Mouse (Mus musculus) stomach, embryonic 16.5 days (tissue): ENCODE data around the gene Pld4. TPM values are rescaled to one million over a fixed set of nuclear protein-coding genes. Genes with fewer than 3 reads are reported as not detected.

Source experiments
- ATAC-seq: fragments of 200-750 bp; cut with Nextera tagmentation; 2 replicates; pipeline ENCODE4 v1.8.0; 2017; ENCODE audit warnings: moderate number of reproducible peaks, moderate TSS enrichment; ENCODE audit not compliant: insufficient read depth, low FRiP score
- H3K27ac ChIP-seq: fragments of 300-500 bp; sonication (generic); 2 replicates; pipeline ENCODE4 v1.5.1; 2014; ENCODE audit warnings: low read length
- H3K27me3 ChIP-seq: fragments of 300-500 bp; sonication (generic); 2 replicates; pipeline ENCODE4 v1.6.1; 2014; ENCODE audit warnings: low read length, control low read depth, mixed read lengths; ENCODE audit not compliant: control insufficient read depth, insufficient read depth
- H3K36me3 ChIP-seq: fragments of 300-500 bp; sonication (generic); 2 replicates; pipeline ENCODE4 v1.6.1; 2014; ENCODE audit warnings: low read length; ENCODE audit not compliant: control insufficient read depth, insufficient read depth
- H3K4me1 ChIP-seq: fragments of 300-500 bp; sonication (generic); 2 replicates; pipeline ENCODE4 v1.6.1; 2014; ENCODE audit warnings: low read length, control low read depth, mixed read lengths; ENCODE audit not compliant: control insufficient read depth, insufficient read depth
- H3K4me2 ChIP-seq: fragments of 300-500 bp; sonication (generic); 2 replicates; pipeline ENCODE4 v1.6.1; 2014; ENCODE audit warnings: low read depth, low read length, mixed read lengths
- H3K4me3 ChIP-seq: fragments of 300-500 bp; sonication (generic); replicated peaks from 2 replicates; pipeline ENCODE4 v1.5.1; 2014; ENCODE audit warnings: mild to moderate bottlenecking, low read length
- H3K9ac ChIP-seq: fragments of 300-500 bp; sonication (generic); 2 replicates; pipeline ENCODE4 v1.6.1; 2014; ENCODE audit warnings: low read length
- H3K9me3 ChIP-seq: fragments of 300-500 bp; sonication (generic); replicated peaks from 2 replicates; pipeline ENCODE4 v1.6.1; 2016; ENCODE audit warnings: low read length, control low read depth; ENCODE audit not compliant: control insufficient read depth
- WGBS: fragments of 180-500 bp; shearing (Covaris S2); extraction: QIAGEN DNeasy Blood & Tissue Kit; methylation state at CpG from one replicate; pipeline ENCODE4 v1.1.7; 2014; 5-methylcytosine and 5-hydroxymethylcytosine counted together
- polyA plus RNA-seq: library from polyadenylated mRNA; unstranded; fragments of >200 nt; fragmentation: Nextera tagmentation; extraction: Ambion mirVana; gene quantifications from 2 replicates; pipeline ENCODE4 v1.2.1, GENCODE M21; 2015

Gene Pld4
- polyA plus RNA-seq, 1 experiment from 2014 or later, result 17.1 TPM

DNA sequence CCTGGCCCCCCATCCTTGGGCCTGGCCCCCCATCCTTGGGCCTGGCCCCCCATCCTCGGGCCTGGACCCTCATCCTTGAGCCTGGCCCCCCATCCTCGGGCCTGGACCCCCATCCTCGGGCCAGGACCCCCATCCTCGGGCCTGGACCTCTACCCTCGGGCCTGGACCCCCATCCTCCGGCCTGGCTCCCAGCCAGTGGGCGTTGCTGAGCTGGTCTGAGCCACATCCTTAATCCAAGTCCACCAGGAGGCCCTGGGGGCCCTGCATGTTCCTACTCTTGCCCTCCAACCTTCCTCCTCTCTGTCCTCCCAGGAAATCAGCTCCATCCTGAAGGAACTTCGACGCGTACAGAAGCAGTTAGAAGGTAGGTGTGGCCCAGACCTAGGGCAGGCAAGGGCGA lies 16.2 kb upstream of the Pld4 start:
- no peaks in the 10 kb centered on the region for H3K27me3 ChIP-seq
- WGBS, result 88% methylated on average over 11 of the region's 11 CpGs
- H3K4me1 ChIP-seq, result peaks cover 22% of the 10 kb centered on the region
- H3K36me3 ChIP-seq, result 0 out of 2 replicates have a peak, but pooled peaks cover 2% of the 10 kb centered on the region
- H3K4me3 ChIP-seq, result no peak overlapping the region
- H3K9me3 ChIP-seq, result no peaks in the 10 kb centered on the region
- H3K4me2 ChIP-seq, result no peak overlapping the region
- no peak overlapping the region for H3K27ac ChIP-seq
- H3K9ac ChIP-seq, result peak overlapping the region; percentile 47
- ATAC-seq, result no peak

GRCm38 (mm10) chr12:112744891-112745580 lies 15.4 kb upstream of the Pld4 start:
- Histone ChIP-seq H3K4me2 (no peak overlapping the region), H3K36me3 (no peaks in the 10 kb centered on the region), H3K27ac (no peak overlapping the region), H3K4me1 (peaks cover 22% of the 10 kb centered on the region), H3K27me3 (no peaks in the 10 kb centered on the region), H3K4me3 (no peak overlapping the region), H3K9ac (no peak overlapping the region; the same call in 1 of the 2 replicates), H3K9me3 (no peaks in the 10 kb centered on the region)
- WGBS, result 82% methylated on average over 10 of the region's 10 CpGs
- ATAC-seq, result no peak

GRCm38 (mm10) chr12:112745716-112746115 lies 14.7 kb upstream of the Pld4 start:
- no peak for ATAC-seq
- no peaks in the 10 kb centered on the region for H3K36me3 ChIP-seq
- WGBS, result 84% methylated on average over 9 of the region's 10 CpGs

DNA sequence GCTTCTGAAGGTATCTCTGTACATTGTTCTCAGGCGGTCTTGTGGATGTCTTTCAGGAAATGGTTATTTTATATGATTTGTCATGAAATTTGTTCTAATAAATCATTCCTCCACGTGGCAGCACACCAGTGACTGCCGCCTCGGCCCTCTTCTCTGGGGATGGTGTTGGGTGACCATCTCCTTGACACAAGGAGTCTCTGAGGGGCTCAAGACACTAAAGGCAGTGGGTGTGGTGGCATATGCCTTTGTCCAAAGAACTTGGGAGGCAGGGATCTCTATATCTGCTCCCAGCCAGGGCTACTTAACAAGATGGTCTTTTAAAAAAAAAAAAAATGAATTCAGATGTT lies 14.0 kb upstream of the Pld4 start:
- no peak overlapping the region for H3K4me2 ChIP-seq
- no peak overlapping the region for H3K27ac ChIP-seq
- no peaks in the 10 kb centered on the region for H3K27me3 ChIP-seq
- no peak overlapping the region for H3K4me3 ChIP-seq
- no peak overlapping the region for H3K9ac ChIP-seq
- H3K36me3 ChIP-seq, result no peaks in the 10 kb centered on the region
- 72% methylated on average over 4 of the region's 4 CpGs for WGBS
- no peaks in the 10 kb centered on the region for H3K9me3 ChIP-seq
- H3K4me1 ChIP-seq, result peaks cover 22% of the 10 kb centered on the region
- no peak for ATAC-seq

More at GRCm38 (mm10) chr12:112745716-112746115, 14.7 kb upstream of the Pld4 start:
- Histone ChIP-seq H3K9me3 (no peaks in the 10 kb centered on the region), H3K4me1 (peaks cover 22% of the 10 kb centered on the region), H3K9ac (no peak overlapping the region), H3K27ac (no peak overlapping the region), H3K27me3 (no peaks in the 10 kb centered on the region), H3K4me3 (no peak overlapping the region), H3K4me2 (no peak overlapping the region)

GRCm38 (mm10) chr12:112746808-112747605 lies 13.4 kb upstream of the Pld4 start:
- Histone ChIP-seq H3K27me3 (no peaks in the 10 kb centered on the region), H3K9me3 (no peaks in the 10 kb centered on the region), H3K27ac (peak overlapping the region; percentile 66; the same call in 1 of the 2 replicates), H3K4me2 (0 out of 2 replicates have a peak overlapping the region, but pooled peaks have one; percentile 5), H3K4me3 (no peak overlapping the region), H3K36me3 (no peaks in the 10 kb centered on the region), H3K4me1 (peaks cover 22% of the 10 kb centered on the region), H3K9ac (peak overlapping the region; percentile 52)
- WGBS, result 21% methylated on average over 10 of the region's 10 CpGs
- ATAC-seq, result peak; percentile 27; the same call in 1 of the 2 replicates

DNA sequence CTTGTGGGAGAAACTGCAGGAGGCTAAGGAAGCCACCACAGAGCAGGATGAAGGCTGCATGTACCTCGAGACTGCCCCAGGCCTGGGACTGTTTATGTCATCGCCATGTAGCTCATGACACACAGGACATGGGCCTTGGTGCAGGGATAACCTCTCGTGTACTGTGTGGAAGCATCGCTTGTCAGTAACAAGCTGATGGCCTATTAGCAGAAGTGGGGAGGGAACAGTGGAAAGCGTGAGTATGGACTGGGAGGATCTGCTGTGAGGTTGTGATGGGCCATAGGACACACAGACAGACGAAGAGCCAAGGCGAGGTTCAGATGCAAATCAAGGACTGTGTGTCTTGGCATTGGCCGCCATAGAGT lies 12.9 kb upstream of the Pld4 start:
- ATAC-seq, result no peak
- H3K27ac ChIP-seq, result no peak overlapping the region; the same call in 1 of the 2 replicates

DNA sequence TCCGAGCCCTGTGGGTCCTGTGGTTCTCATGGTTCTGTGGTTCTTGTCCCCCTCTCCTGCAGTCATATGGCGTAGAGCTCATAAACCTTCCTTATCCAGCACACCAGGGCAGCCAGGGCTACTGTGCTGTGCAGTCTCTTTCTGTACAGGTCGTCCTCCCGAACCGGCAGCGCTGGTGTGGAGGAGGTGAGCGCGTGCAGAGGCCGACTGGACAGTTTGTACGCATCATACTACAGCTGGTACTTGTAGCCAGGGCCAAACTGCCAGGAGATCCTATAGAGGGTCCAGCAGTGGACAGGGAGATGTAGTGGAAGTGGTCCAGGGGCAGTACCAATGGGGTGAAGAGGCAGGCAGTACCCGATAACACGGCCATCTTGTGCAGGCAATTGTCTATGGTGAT lies 9.5 kb upstream of the Pld4 start:
- Histone ChIP-seq H3K36me3 (no peaks in the 10 kb centered on the region), H3K4me1 (peaks cover 6% of the 10 kb centered on the region), H3K27me3 (no peaks in the 10 kb centered on the region), H3K4me2 (no peak overlapping the region), H3K9me3 (no peaks in the 10 kb centered on the region), H3K9ac (no peak overlapping the region), H3K27ac (no peak overlapping the region), H3K4me3 (no peak overlapping the region)
- ATAC-seq, result no peak
- WGBS, result 78% methylated on average over 12 of the region's 12 CpGs

More for the DNA sequence above, 12.9 kb upstream of the Pld4 start:
- no peak overlapping the region for H3K4me2 ChIP-seq
- no peak overlapping the region for H3K4me3 ChIP-seq
- no peaks in the 10 kb centered on the region for H3K9me3 ChIP-seq
- 77% methylated on average over 8 of the region's 8 CpGs for WGBS
- H3K4me1 ChIP-seq, result peaks cover 18% of the 10 kb centered on the region
- H3K27me3 ChIP-seq, result no peaks in the 10 kb centered on the region
- peak overlapping the region; percentile 18 for H3K9ac ChIP-seq
- H3K36me3 ChIP-seq, result no peaks in the 10 kb centered on the region

GRCm38 (mm10) chr12:112752399-112752798 lies 8.1 kb upstream of the Pld4 start:
- Histone ChIP-seq H3K27me3 (no peaks in the 10 kb centered on the region), H3K4me2 (no peak overlapping the region), H3K9me3 (no peaks in the 10 kb centered on the region), H3K4me1 (no peaks in the 10 kb centered on the region; the same call in 1 of the 2 replicates), H3K36me3 (no peaks in the 10 kb centered on the region), H3K9ac (no peak overlapping the region), H3K27ac (no peak overlapping the region), H3K4me3 (no peak overlapping the region)
- no peak for ATAC-seq
- 44% methylated on average over 2 of the region's 2 CpGs for WGBS

GRCm38 (mm10) chr12:112755900-112756299 lies 4.6 kb upstream of the Pld4 start:
- Histone ChIP-seq H3K4me3 (no peak overlapping the region), H3K4me1 (no peaks in the 10 kb centered on the region), H3K36me3 (no peaks in the 10 kb centered on the region), H3K9ac (no peak overlapping the region), H3K9me3 (no peaks in the 10 kb centered on the region), H3K27ac (no peak overlapping the region), H3K4me2 (no peak overlapping the region), H3K27me3 (no peaks in the 10 kb centered on the region)
- ATAC-seq, result no peak
- WGBS, result 67% methylated on average over 4 of the region's 4 CpGs
